Mouse (Mus musculus) kidney, adult 18-20 months (tissue): Measurements from ENCODE around the gene Suclg2.

ENCODE experiments used
- DNase-seq: peaks from one replicate; pipeline ENCODE4 v3.0.0; 2021

The Suclg2 gene

GRCm38 (mm10) chr6:95552339-95552950, 166.2 kb downstream of the Suclg2 start:
- no peak for DNase-seq

DNA sequence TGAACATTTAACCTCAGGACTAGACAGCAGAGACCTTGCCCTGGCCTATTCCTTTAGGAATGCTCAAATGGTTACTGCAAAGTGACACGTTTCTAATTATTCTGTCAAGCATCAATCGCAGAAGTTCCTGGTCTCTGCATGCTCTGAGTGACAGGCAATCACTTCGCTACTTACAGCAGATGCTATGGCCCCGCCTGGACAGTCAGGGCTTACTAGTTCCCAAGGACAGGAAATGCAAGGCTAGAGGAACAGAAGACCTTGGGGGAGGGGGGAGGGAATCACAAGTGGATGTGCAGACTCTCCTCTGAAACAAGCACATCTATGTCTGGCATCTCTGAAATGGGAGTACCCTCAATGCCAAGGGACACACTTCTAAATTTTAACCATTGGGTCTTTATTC, 167.6 kb downstream of the Suclg2 start:
- no peak for DNase-seq

DNA sequence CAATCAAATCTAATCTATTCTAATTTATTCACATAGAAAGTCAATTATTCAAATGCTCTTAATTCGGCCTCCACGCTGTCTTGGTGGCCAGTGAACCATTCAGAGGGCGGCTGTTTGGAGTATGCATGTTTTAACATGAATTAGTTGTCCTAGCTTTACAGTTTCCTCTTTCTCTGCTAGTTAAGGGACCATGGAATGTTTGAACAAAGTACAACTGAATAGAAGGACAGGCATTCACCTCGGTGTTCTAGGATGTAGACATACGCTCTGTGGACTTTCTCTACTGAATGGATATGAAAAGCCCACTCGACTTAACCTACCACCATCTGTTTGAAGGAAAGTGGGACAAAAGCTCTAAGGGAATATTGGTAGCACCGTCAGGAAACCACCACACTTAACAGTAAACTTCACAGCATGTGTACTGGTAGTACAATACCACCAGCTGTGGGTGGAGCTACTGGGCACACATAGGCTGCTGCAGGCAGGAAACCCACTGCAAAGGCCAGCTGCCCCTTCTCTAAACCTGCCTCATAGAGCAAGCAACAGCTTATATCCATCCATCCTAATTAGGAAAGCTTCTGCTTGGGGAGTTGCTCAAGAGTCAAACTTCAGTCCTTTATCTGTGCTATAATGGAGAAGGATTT, 172.3 kb downstream of the Suclg2 start:
- no peak for DNase-seq

DNA sequence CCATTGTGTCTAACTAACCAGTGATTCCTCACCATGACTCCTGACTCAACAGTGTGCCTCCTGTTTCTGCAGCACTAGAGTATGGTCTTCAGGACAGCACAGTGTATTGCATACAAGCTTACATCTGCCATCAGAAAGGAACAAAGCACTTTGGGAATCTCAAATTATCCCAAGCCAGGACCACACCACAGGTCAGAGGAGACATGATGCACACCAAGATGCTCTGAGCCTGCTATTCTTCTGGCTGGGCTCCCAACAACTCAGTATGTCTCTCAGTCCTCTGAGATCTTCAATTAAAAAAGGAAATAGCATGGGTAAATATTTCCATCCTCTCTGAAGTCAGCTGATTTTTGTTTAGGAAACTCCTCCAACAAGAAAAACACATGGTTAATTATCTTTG, 172.9 kb downstream of the Suclg2 start:
- DNase-seq: no peak

GRCm38 (mm10) chr6:95545296-95545695, 173.3 kb downstream of the Suclg2 start:
- DNase-seq: no peak

GRCm38 (mm10) chr6:95535191-95535590, 183.4 kb downstream of the Suclg2 start:
- DNase-seq: no peak

GRCm38 (mm10) chr6:95519846-95520245, 198.8 kb downstream of the Suclg2 start:
- no peak for DNase-seq

DNA sequence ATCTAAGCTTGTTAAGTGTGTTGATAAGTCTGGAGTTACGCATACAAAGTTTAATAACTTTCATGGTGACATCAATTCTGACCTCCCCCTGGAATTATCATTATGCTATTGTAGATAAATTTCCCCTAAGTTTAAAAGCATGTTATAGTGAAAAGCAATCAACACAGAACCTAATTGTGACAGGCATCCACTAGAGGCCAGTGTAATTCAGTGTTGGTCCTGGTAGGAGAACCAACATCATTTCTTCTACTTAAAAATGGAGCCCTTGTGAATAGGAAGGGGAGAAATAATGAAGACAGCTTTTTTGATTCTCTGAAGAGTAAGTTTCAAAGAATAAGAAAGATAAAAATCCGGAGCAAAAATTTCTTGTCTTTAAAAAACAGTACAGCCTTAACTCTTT, 200.2 kb downstream of the Suclg2 start:
- no peak for DNase-seq

- DNase-seq: no peak
Measured at GRCm38 (mm10) chr6:95515721-95516120, 202.9 kb downstream of the Suclg2 start.

DNA sequence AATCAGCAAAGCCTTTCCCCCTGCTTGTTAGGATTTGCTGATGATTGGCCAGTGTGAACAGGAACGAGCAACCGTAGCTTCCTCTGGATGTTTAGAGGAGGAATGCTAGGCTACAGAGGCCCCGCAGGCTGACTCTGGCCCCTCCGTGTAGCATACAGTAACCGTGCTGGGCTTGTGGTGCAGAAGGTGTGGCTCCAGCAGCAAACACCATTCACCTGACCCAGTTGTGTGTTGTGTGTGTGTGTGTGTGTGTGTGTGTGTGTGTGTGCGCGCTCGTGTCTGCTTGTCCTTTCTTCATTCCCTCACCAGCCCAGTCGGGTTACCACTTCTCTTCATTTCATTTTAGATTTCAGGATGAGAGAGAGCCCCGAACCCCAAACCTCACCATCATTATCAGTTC, 203.9 kb downstream of the Suclg2 start:
- DNase-seq: no peak

GRCm38 (mm10) chr6:95511689-95512088, 206.9 kb downstream of the Suclg2 start:
- DNase-seq: no peak

- no peak for DNase-seq
Measured at GRCm38 (mm10) chr6:95500771-95501170, 217.8 kb downstream of the Suclg2 start.

DNA sequence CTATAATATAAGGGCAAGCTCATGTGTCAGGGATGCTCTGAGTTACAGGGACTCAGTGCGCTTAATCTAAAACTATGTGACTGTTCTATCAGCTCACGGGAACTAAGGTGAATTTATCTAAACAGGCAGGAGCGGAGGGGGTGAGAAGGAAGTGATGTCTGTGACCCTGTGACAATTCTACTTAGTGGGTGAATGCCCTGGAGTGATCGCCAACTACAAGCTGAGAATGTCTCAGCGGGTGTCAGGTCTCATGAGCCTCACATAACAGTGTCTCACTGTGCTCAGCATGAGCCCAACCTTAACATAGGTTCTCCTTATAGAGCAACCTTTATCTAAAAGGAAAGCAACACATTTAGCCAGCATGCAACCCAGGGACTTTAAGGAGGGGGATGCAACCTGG, 219.0 kb downstream of the Suclg2 start:
- no peak for DNase-seq

GRCm38 (mm10) chr6:95492216-95492956, 226.2 kb downstream of the Suclg2 start:
- DNase-seq: no peak

DNA sequence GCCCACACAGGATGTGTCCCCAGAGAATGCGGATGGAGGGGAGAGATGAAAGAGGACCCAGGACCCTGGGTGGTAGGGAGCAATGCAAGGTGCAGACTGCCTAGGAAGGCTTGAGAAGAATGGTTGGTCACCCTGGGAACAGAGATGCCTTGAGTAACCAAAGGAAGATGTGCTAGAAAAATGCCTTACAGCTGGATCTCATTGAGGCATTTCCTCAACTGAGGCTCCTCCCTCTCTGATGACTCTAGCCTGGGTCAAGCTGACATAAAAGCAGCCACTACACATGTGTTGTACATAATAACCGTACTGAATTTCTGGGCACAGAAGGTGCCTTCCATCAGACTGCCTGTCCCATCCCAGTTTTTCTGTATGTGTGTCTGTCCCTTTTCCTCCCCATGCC, 227.6 kb downstream of the Suclg2 start:
- DNase-seq: no peak

- no peak for DNase-seq
Measured at GRCm38 (mm10) chr6:95485791-95486190, 232.8 kb downstream of the Suclg2 start.

GRCm38 (mm10) chr6:95484183-95484818, 234.3 kb downstream of the Suclg2 start:
- DNase-seq: peak; percentile 24

DNA sequence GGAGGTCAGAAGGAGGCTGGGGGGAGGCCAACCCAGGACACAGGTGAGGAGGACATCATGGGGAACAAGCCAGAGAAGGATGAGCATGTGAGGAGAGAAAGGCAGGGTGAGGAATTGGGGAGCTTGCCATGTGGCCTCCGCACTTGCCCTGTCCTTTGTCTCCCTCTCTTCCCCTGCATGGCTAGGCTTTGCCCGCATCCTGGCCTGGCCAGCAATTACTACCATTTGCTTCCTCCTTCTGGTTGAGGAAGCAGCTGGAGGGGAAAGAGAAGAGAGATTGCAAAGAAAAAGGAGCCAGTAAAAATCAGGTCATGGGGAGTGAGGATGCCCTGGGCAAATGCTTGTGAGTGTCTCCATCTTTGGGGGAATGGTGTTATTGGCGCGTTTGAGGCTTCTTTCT, 234.9 kb downstream of the Suclg2 start:
- DNase-seq: no peak

- DNase-seq: peak; percentile 27
Measured at GRCm38 (mm10) chr6:95483127-95483526, 235.5 kb downstream of the Suclg2 start.

DNA sequence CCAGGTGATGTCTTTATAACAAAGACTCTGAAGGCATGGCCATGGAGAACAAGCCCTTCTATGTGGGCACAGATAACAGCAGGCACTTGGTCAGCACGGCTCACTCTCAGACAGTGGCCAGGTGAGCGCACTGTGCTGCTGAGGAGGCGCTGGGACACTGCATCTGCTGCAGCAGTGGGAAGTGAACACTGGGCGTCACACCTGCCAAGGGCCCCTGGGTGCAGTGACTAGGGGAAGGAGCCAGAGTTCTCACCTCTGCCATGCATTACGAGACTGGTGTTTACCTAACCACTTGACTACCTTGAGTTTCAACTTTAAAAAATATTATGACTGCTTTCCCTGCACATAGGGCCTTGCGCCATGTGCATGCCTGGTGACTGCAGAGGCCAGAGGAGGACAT, 238.8 kb downstream of the Suclg2 start:
- no peak for DNase-seq

DNA sequence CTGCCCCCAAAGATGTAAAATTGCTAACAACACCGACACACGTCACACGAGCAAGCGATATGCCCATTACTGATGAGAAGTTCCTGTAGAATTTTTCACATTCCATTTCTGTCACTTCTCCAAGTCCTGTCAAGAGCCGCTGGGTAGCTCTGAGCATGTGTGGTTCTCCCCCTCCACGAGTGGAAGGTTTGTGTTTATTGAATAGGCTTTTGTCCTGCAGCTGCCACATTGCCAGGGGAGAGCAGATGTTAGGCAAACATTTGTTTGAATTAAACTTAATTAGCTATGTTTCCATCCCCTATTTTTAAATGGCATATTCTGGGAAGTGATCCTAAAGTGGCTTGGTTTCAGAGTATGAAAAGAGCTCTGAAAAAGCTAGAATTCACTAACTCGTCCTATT, 249.1 kb downstream of the Suclg2 start:
- no peak for DNase-seq

- no peak for DNase-seq
Measured at GRCm38 (mm10) chr6:95465322-95465721, 253.3 kb downstream of the Suclg2 start.

DNA sequence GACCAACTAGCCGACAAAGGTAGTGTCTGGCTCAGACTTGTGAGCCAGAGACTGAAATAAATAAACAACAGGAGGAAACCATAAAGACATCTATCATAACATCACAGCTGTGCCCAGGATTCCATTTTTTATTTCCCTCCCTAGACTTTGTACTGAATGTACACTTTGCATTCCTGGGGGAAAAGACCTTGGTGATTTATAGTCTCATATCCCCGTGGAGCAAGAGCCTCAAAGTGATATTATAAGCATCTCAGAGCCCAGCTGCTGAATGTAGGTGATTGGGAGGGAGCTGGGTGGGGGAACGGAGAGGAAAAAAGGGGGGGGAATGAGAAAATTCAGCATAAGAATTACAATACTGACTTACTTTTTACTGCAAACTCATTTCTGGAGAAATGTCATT, 259.2 kb downstream of the Suclg2 start:
- DNase-seq: no peak

DNA sequence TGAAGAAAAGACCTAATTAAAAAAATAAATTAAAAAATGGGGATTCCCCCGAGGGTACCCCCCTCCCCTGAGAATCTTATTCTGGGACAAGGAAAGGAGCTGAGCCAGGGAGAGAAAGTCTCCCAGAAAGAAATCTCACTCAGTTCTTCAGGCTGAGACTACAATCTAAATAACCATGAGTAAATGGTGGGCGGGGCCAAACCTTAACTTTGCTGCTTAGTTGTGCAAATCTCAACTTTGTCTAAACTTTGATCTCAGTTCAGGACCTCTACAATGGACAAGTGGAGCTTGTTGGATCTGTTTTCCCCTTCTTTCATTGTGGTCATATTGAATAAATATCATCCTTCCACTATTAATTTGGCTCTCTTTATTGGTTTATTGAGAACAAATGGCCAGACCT, 272.4 kb downstream of the Suclg2 start:
- DNase-seq: no peak
